Mouse (Mus musculus) layer of hippocampus, postnatal 14 days (tissue): ENCODE data around the gene Il12b. TPM values are rescaled to one million over a fixed set of nuclear protein-coding genes. Genes with fewer than 3 reads are reported as not detected.
"Not testable (repeated sequence)": the region's sequence is repeated elsewhere in the genome, so short reads cannot be mapped to it uniquely, and the experiment has no call there.

Source experiments
- DNase-seq, 2 experiments: peaks; one replicate each; pipeline ENCODE4 v3.0.0; 2021 to 2022; ENCODE audit warnings: low spot score in 2 of 2, mixed read lengths in 1 of 2
- total RNA-seq, 2 experiments: library from RNA; stranded (reverse); gene quantifications; 2 replicates each; pipeline ENCODE4 v1.2.3; 2021

The Il12b gene
- total RNA-seq, 2 experiments from 2014 or later, result not detected

- no peak for DNase-seq
Observed at GRCm38 (mm10) chr11:44410413-44410812, 10.6 kb downstream of the Il12b start.

- DNase-seq, result no peak
Observed at GRCm38 (mm10) chr11:44412276-44412675, 12.4 kb downstream of the Il12b start.

DNA sequence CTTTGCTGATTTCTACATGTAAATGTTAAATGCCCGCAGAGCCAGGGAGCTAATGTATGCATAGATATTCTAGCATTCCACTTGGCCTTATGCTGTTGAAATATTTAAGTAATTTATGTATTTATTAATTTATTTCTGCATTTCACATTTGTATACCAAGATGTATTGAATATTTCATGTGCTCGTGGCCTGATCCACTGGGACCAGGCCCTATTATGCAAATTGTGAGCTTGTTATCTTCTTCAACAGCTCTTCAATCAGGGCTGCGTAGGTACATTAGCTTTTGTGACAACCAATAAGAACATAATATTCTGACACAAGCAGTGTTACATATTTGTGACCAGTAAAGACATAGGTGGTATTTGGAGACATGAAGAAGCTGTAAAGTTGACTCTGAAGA lies 13.5 kb downstream of the Il12b start:
- DNase-seq, result no peak

GRCm38 (mm10) chr11:44414605-44415004 lies 14.7 kb downstream of the Il12b start:
- DNase-seq, result no peak

- DNase-seq, result no peak
Observed at GRCm38 (mm10) chr11:44417403-44417802, 17.5 kb downstream of the Il12b start.

GRCm38 (mm10) chr11:44422337-44423111 lies 22.7 kb downstream of the Il12b start:
- DNase-seq, result no peak

DNA sequence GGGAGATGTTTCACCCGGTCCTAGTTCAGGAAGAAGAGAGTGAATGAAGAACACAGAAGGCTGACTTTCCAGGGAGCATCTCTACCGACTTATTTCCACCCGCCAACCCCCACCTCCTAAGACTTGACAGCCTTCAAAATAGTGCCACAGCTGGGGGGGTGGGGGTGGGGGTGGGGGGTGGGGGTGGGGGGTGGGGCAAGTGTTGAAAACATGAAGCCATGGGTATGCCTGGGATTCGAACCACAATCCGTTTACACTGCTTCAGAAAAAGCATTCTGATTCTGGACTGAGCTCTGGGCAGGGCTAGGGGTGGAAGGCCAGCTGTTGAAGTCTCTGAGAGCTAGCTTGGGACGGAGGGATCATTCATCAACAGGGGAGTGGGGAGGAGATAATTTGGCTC lies 23.4 kb downstream of the Il12b start:
- no peak for DNase-seq

DNA sequence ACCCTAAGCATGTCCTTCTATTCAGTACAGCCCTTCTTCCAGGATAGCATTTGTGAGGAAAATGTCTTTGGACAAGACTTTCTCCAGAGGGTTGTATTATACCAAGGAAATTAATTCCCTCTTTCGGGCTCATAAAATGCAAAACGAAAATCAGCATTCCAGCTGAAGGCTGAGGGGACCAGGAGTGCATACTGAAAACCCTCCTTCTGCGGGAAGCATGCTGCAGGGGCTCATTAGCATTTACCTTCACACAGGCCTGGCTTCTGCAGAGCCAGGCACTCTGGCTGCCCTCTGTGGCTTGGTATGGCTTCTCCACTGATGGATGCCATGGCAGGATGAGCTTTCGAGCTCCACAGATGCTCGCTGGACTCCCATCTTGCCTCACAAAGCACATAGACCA lies 24.1 kb downstream of the Il12b start:
- no peak for DNase-seq

DNA sequence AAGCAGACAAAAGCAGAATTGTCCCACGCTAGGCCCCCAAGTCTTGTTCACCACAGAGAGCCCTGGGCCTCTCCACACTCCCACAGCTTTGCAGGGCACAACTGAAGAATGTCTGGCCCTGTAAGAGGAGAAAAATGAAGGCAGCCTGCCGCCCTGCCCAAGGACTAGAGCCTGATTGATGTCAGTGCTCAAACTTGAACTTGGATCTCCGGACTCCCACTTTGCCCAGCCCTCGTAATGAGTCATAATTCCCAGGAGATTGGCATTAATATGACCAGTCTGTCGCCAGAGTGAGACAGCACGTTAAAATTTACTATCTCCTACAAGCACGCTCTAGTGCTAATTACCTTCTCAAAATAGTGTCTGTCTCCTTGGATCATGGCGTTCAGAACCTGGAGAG lies 25.1 kb downstream of the Il12b start:
- no peak for DNase-seq

- DNase-seq, result no peak
Observed at GRCm38 (mm10) chr11:44425626-44426025, 25.8 kb downstream of the Il12b start.

DNA sequence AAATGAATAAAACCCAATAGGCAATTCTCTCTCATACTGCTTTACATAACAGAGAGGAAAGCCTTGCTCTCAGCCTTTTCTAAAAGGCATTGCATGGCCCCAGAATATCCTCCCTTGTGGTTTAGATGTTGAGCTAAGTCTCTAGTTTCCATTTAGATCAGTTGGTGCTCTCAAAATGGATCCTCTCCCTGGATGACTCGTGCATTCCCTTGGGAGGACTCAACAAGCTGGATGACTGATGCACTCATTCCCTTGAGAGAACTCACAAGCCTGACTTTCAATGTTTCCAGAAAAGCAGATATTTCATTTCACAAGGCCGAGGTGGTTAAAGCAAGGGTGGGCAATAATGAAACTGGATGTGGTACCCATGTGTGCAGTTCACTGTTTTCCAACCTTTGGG lies 28.1 kb downstream of the Il12b start:
- no peak for DNase-seq

GRCm38 (mm10) chr11:44430036-44430435 lies 30.2 kb downstream of the Il12b start:
- DNase-seq, result no peak

DNA sequence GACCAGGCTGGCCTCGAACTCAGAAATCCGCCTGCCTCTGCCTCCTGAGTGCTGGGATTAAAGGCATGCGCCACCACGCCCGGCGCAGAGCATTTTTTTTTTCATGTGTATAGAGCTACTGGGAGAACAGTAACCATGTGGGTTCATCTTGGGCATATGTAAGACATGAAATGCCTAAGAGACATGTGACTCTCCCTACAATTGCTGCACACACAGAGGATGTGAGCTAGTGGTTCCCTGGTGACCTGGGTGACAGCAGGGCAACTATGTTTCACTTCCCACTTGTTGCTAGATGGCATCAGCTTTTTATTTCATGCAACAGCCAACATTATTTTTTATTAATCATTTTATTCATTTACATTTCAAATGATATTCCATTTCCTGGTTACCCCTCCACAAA lies 37.9 kb downstream of the Il12b start:
- DNase-seq, result no peak

DNA sequence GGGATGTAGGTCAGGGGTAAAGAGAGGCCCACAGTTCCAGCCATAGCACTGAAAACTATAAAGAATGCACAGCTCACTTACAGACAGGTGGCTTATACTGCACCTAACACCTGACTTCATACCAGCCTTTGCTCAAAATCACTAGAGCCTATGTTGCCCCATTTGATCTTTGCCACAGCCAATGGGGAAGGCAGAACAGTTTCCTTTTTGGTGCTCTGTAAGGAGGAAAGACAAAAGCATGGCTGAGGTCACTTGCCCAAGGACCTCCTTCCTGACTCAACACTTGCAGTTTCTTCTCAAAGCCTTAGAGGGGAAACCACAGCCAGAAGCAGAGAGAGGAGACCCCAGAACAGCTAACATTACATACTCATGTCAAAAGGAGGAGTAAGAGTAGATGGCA lies 51.2 kb downstream of the Il12b start:
- no peak for DNase-seq

- not testable (repeated sequence) for DNase-seq
Observed at GRCm38 (mm10) chr11:44452016-44452415, 52.2 kb downstream of the Il12b start.

- DNase-seq, result peak; percentile 27 to 41
Observed at GRCm38 (mm10) chr11:44453423-44453822, 53.6 kb downstream of the Il12b start.

- DNase-seq, result no peak
Observed at GRCm38 (mm10) chr11:44461493-44461892, 61.6 kb downstream of the Il12b start.

Other genes with a start within 250 kb of the Il12b start
- gene Ublcp1, start 70.4 kb downstream of the Il12b start, total RNA-seq, result 10 to 100 TPM; 42.9 to 46.1 TPM
- gene Rnf145, start 118.9 kb downstream of the Il12b start, total RNA-seq, result 100 to 1,000 TPM; 102 to 103 TPM
- 1 to 10 TPM; 4.8 to 6.1 TPM for gene Ebf1, start 217.3 kb downstream of the Il12b start, total RNA-seq